Mouse (Mus musculus) kidney, postnatal 36 days (tissue): ENCODE measurements around the gene Lcn8.

Experiments
- DNase-seq, 2 experiments: peaks; one replicate each; pipeline ENCODE4 v3.0.0; 2021 to 2022; ENCODE audit warnings: mixed read lengths in 2 of 2

The Lcn8 gene

DNA sequence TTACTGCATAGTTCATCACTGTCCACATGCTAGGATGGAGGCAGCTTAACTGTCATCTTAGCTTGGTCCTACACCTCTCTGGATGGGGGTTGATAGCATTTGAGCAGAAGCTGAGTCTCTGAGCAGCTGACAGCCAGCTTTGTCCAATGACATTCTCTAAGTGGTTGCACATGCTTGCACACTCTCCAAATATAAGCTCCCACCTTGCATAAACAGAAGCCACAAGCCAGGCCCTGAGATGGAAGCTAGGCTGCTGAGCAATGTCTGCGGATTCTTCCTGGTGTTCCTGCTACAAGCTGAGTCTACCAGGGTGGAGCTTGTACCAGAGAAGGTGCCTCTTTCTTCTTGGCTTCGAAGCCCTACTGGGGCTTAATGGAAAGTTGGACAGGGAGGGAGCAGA is at the start of gene Lcn8:
Gene Lcn8, plus strand, starts transcription at position 219 of the 400 bp plus-strand sequence.
- no peak for DNase-seq

DNA sequence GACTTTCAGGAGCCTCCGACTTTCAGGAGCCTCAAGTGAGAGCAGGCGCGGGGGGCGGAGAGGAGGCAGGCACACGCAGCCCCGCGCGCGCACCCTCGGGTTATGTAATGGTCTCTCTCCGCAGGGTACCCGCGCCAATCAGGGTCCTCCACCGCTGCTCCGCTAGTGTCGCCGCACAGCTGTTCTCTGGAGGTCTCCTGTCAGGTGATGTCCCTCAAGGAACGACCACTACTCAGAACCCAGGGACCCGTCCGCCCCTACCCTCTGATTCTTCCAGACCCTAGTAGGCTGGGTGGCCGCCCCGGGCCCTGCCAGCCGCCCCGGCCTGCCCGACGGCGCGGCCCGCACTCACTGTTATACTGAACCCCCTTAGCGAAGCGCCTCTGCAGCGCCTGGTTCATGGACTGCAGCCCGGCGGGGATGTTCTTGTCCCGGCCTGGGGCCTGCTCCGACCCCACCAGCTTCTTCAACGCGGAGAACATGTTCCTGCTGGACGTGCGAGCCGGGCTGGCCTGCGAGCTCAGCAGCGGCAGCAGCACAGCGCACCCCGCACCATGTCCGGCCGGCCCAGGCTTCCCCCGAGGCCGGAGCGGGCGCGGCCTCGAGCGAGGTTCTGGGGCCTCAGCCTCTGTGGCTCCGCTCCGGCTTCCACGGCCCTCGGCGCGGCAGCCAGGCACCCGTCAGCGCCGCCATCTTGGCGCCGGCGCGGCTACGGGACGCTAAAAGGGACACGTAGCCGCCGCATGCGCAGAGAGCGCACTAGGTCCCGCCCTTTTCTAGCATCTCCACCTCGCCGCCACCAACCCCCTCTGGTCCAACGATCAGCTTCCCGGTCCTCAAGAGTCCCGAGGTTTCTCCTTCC is 44.9 kb upstream of the Lcn8 start, which contains the start of gene Rabl6:
Gene Rabl6, minus strand, starts transcription at position 761 of the 862 bp plus-strand sequence.
- peak; percentile 90 to 94 for DNase-seq

DNA sequence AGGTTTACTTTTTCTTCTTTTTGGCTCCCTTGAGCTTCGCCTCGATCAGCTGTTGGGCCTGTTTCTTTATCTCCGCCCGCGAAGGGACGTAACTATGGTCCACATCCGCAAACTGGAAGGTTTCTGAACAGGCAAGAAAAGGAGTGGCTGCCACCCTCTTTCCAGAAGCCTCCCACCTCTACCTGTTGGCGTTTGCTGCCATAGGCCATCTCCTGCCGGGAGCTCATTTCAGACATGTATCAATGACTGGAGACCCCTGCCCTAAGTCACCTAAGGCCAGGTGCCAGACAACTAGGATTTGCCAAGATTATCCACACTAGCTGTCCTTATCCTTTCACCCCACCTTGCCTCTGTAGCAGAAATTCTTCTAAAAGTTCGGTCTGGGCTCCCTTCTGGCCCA is 44.2 kb upstream of the Lcn8 start:
- DNase-seq: no peak

DNA sequence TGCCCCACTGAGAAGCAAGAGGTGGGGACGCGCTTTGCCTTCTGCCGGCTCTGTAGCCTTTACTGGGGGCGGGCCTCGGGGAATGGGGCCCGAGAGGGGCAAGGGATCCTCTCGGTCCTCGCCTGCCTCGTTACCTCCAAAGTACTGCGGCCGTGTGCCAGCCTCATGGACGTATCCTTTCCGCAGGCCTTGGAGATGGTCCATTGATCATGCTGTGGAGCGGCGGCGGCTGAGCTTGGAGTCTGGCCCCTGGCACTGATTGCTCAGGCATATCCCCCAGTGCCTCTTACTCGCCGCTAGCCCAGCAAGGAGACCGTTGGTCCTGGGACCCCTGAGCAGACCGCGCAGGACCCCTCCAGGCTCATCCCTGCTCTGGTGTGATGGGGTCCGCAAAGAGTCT is 36.5 kb upstream of the Lcn8 start:
- DNase-seq: peak in 1 of 2 experiments; percentile 15

DNA sequence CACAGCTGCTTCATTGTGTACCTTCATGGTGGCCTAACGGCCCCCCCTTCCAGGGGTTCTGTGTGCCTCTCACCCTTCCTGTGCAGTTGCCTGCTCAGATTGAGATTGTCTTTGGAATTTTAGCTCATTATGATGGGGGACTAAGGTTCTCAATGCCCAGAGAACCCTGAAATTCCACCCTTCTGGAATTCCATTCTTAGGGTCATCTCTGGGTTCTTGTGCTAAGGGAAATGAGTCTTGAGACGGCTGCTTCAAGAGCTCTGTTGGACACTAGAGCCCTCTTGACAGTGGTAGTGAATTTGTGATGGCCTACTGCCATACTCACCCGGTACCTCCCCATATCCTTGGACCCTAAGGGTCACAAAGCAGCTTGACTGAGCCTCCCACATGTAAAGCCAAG is 35.3 kb upstream of the Lcn8 start, which contains the start of gene Ccdc183:
Gene Ccdc183, minus strand, starts transcription at position 101 of the 400 bp plus-strand sequence.
- no peak for DNase-seq

DNA sequence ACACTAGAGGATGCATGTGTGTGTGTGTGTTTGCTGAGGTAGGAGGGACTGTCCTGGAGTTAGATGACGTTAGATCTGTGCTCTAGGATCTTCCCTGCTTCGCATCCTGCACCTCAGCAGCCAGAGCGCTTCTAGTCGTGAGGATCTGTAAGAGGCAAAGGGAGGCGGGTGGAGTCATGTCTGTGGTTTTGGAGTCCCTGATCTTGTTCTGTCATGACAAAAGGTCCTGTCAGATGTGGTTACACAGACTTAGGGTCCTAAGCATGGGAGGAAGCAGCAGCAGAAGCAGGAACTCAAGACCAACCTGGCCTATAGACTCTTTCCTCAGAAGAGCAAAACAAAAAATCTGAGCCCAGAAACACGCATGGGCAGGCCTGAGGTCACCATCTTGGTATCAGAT is 32.5 kb upstream of the Lcn8 start:
- no peak for DNase-seq

DNA sequence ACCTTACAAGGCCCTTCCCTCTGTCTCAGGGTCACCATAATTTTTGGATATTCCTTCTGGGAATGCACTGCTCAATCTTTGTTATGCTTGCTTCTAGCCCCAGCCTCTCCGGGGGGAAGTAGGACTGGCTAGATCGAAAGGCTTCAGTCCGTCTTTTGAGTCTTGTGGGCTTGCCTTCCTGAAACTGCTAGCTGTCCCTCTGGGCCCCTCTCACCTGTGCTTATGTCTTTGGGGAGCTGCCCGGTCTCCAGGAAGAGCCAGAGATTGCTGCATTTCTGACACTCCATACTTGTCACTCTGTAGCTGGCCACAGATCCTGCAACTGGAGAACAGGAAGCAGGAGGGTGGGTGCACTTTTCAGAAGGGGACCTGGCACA is 32.1 kb upstream of the Lcn8 start:
- no peak for DNase-seq

DNA sequence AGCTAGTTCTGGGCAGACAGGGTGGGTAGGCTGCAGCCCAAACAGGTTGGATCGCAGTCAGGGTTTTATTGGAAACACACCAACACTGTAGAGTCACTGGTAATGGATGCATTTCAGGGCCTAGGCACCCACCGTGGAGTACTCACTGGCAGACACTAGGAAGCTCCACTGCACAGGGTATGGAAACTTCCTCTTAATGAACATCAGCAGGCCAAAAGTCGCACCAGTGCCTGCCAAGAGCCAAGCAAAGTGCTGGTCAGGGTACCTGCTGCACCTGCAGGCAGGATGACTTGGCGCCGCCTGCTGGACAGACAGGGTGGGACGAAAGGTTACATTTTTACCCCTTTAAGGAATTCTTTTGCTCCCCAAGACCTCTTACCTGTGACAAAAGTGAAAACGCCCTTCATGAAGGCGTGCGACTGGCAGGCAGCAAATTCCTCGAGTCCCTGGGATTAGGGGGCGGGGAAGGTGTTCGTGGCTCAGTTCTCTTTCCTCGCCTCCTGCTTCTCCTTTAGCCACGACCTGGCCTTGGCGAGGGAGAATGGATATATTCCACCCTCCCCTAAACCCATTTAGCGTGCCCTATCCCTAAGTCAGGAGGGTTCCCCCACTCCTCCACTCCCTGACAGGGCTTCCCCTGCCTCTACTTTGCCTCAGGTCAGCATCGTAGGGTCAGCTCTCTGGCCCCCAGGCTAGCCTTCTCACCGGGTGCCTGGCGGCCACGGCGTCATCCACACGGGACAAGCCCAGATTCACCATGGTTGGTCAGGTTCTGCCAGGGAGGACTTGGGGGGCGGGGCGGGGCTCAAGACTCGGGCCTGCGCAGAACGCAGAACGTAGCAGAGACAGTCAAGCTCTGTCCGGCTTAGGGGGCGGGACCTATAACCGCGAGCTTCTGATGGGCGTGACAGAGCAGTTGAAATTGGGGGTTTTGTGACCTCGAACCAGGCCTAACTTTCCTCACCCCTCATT is 31.4 kb upstream of the Lcn8 start, which contains the start of gene Tmem141:
Gene Tmem141, minus strand, starts transcription at position 777 of the 972 bp plus-strand sequence.
- DNase-seq: peak; percentile 95 to 97

DNA sequence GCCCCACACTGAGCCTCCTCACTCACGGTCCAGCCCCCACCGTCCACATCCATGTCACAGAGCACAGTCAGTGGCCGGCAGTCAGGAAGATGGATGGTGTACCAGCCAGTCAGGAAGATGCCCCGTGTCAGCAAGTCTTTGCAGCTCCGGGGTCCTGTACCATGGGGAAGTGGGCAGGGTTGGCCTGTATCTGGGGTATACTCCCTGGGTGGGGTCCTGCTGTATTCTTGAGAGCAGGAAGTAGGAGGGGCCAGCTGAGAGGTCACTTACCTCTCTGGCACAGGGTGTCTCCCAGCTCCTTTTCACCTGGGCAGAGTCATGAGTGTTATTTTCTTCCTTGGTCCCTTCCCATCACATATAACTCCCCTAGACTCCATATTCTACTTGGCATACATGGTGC is 26.9 kb upstream of the Lcn8 start:
- DNase-seq: no peak

DNA sequence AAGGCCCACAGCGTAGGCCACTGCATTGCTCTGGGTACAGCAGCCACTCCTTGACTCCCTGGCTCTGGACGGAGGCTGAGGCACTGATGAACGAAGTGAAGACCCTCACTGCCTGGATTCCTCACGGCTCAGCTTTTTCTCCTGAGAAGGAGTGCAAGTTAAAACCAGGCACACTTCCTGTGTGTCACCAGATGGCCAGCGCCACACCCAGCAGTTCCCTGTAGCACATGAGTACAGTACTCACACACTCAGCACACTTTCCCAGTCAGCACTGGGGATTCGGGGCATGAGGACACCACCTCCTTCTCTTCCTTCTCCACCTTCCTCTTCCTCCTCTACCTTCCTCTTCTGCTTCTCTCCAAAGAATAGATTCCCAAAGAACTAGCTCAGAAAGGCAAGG is 25.1 kb upstream of the Lcn8 start, which contains the start of gene Fcna:
Gene Fcna, minus strand, starts transcription at position 220 of the 400 bp plus-strand sequence.
- DNase-seq: no peak

DNA sequence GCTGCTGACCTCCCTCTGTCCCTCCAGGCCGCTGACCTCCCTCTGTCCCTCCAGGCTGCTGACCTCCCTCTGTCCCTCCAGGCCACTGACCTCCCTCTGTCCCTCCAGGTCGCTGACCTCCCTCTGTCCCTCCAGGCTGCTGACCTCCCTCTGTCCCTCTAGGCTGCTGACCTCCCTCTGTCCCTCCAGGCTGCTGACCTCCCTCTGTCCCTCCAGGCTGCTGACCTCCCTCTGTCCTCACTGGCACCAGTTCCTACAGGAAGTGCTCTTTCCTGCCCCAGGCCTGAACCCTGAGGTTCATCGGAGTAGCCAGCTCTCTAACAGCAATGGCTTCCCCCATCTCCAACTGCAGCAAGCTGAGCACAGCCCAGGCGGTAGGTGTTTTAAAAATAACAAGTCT is 24.2 kb upstream of the Lcn8 start:
- peak; percentile 39 to 53 for DNase-seq

DNA sequence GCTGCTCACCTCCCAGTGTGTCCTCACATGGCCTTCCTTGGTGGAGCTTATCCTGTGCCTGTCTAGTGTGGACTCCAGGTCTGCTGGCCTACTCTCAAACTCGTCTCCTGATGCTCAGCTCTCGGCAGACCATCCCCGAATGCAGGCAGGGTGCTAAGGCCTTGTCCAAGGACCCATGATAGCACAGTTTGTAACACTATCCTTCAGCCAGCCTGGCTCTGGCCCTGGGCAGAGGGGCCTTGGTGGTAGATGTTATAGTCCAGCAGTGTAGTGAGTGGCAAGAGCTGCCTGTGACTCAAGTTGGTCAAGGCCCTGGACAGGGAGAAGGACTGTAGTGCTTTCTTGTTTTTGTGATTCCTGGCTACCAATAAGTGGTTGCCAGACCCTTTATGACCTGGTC is 19.3 kb upstream of the Lcn8 start:
- DNase-seq: no peak

DNA sequence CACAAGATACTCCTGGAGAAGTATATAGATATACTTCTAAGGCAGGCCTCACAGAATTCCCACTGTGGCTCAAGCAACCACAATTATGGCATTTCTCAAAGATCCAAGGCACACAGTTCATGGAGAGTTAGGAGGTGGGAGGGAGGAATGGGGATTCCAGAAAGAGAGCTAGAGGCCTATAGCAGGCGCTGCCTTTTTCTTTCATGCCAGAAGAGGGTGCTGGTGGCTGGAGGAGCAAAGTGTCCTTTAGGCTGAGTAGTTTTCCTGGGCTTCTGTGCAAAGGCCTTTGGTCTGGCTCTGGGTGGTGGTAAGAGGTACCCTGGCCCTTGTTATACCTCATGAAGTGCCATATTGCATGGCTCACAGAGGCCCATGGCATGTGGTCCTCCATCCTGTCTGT is 18.9 kb upstream of the Lcn8 start:
- DNase-seq: no peak

DNA sequence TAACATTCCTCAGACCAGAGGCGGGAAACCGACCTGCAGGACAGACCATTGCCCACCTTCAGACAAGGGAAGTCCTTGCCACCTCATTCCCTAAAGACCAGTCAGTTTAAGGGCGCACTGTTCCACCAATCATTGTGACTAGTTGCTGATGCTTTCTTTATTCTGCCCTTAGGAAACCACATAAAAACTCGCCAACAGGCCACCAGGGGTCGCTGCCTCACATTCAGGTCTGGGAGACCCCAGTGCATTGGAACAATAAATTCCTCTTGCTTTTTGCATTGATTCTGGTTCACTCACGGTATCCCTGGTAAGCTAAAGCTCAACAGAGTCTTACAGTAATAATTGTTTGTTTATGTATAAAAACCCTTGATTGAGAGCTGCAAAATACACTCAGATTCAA is 13.0 kb upstream of the Lcn8 start:
- peak in 1 of 2 experiments; percentile 71 for DNase-seq

DNA sequence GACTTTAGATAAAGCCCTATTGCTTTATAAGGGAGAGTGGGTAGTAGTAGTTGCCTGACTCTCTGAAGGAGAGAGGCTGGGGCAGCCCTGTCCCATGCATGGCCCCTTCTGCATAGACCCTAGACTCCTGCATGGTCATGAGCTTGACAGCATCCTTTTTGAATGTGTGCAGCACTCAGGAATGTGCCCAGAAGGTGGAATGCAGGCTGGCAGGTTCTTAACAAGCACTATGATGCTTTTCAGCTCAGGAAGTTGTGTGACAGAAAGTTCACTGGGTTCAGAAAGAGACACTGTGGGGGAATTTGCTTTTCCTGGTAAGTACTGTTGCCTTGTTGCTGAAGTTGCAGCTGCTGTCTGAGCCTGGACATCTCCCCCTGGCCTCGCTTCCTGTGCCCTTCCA is 1.6 kb downstream of the Lcn8 start:
- no peak for DNase-seq

DNA sequence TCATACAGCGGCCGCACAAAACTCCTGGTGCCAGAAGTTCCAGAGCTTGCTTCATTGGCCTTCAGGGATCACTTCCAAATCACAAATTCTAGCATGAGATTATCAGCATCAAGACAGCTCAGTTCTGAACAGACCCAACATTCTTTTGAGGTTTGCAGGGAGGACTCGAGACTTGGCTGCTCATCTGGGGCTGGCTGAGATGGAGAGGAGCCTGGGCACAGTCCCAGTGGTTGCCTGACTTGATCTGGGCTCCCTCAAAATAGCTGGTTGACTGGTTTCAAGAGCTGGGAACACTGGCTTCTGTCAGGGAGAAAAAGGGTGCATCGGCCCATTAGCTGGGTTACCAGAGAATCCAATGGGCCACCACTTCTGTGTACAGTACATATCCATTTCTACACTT is 3.8 kb downstream of the Lcn8 start:
- DNase-seq: no peak

DNA sequence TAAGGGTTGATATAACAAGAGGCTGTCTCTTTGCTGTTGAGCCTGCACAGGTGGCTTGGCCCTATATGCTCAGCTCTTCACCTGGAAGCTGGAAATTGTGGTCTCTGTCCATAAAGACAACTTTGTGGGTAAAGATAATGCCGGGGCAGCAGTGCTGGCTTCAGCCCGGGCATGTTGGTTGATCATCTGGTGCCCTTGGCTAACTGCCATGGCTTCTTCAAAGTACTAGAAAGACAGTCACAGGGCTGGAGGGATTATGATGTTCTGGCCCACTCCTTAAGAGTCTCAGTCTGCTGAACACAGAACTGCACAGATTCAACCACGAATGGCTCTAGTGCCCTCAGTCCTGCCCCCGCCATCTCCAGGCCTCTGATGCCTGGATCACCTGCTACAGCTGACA is 4.3 kb downstream of the Lcn8 start:
- peak in 1 of 2 experiments; percentile 33 for DNase-seq

DNA sequence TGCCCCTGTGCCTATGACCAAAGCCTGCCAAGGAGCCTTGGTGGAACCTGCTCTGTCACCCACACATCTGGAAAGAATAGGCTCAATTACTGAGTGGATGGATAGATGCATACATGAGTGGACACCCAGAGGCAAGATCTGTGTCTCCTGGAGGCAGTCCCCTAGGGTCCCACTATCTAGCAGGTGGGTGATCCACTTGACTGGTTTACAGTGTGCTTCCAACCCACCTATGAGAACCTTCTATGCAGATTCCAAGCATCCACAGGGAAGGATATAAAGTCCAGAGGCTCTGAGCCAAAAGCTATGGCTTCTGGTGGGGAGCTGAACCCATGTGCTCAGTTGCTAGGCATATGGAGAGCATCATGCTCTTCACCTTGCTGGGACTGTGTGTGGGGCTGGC is 4.7 kb downstream of the Lcn8 start, which contains the start of gene Lcn5:
Gene Lcn5, plus strand, starts transcription at position 301 of the 400 bp plus-strand sequence.
- DNase-seq: no peak

DNA sequence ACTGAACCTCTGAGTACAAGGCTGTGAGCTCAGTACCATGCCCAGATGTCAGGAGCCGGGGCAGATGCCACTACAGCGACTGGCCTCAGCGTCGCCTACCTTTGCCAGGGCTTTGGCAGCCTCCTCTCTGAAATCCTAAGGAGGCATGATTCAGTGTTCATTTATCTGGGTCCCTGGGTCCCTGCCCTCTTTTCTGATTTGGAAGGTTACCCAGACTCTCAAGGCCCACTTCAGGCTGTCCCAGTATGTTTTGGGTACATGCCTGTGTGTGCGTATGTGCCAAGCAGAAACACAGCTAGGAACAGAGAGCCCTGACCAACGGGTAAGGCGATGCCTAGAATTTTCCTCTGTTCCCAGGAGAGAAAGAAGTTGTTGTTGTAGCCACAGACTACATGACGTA is 7.4 kb downstream of the Lcn8 start:
- DNase-seq: no peak

DNA sequence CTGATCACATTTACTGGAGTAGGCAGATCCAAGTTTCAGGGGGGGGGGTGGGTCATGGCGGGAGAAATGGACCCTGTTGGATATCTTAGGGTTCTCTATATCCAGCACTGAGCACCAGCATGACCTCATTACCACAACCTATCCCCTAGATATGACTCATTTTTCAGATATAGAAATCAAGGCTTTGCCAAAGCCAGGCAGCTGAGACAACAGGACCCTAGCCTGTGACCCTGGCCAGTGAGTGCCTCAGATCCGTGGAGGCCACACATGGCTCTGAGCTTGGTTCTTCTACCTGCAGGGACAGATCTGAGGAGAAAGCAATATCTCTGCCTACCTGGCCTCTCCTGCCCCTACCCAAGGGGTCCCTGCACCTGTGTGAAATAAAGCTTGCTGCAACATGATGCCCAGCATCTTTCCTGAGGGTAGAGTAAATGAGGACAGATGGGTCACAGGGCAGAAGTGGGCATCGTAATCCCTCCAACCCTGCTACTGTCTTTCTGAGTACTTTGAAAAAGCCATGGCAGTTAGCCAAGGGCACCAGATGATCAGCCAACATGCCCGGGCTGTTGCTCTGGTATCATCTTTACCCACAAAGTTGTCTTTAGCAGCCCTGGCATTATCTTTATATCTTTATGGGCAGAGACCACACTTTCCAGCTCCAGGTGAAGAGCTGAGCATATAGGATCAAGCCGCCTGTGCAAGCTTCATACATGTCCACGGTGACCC is 8.5 kb downstream of the Lcn8 start:
- DNase-seq: no peak

DNA sequence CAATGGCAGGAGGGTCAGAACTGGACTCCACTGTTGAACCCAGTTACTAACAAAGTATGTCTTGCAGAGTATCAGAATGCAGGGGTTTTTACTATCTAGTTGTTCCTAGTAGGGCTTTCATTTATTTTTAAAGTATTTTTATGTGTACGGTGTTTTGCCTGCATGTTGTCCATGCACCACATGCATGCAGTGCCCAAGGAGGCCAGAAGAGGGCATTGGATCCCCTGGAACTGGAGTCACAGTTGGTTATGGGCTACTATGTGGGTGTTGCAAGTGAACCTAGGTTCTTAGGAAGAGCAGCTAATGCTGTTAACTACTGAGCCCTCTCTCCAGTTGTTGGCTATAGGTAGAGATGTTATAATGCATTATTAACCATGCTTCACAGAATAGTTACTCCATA is 10.6 kb downstream of the Lcn8 start:
- DNase-seq: peak; percentile 41 to 82

DNA sequence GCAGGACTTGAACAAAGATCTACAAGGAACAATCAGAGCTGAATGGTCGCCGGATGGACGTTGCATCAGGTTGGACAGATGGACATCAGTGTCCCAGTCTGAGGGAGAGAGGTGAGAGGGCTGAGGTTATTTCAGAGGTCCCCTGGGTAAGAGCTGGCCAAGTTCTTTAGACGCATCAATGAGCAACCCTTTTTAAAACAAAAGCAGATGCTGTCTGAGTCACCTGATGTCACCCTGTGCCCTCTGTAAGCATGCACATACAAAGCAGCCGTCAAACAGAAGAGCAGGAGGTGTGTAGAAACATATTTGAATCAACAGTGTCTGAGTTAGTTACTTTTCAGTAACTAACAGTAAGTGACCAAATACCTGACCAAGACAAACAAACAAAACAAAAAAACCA is 11.2 kb downstream of the Lcn8 start:
- no peak for DNase-seq

DNA sequence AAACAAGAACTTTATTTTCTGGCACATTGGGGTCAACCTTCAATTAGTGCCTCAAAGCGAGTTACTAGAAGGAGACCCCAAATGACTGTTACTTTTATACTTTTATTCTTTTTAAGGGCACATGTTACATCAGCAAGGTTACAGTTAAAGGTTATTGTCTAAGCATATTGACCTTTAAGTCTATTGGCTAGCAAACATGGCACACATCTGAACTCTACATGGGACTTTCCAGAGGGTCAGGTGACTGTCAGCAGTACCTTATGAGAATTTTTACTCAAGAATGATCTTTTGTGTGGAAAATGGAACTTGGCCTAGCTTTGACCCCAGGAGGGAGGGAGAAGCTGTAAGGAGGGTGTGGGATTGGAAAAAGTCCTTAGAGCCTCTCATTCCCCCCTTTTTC is 13.6 kb downstream of the Lcn8 start:
- no peak for DNase-seq
